Comparison of ENCODE assay signal across 8 mouse cellular contexts in the genomic region with DNA sequence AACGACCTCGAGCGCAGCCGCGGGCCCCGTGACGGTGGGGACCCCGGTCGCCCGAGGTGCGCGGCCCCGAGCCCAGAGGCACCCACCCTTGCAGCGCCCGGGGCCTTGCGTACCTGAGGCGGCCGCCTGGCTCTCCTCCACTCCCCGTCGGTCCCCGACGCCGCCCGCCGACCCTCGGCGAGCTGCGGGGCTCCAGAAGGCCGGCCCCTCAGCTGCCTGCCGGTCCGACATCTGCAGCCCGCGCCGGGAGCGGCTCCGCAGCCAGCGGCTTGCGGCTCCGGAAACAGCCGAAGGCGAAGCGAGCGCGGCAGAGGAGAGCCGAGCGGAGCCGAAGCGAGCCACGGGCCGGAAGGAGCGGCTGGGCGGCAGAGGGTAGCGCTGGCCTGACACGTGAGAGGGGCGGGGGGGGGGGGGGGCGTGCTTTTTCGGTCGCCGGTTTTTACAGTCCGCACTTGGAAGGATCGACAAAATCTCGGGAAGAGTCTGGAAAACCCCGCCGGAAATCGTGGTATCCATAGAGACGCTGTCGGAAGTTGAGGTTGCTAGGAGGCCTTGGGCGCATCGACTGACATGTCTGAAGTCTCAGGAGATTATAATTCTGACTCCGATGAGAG. TPM values are rescaled to one million over a fixed set of nuclear protein-coding genes. Genes with fewer than 3 reads are reported as not detected.
DNase-seq lines count a peak whose midpoint lies in the region; ATAC-seq and TF ChIP-seq lines count a peak whose summit lies in the region.

TSS of gene Tmed8 (minus strand) at position 482 of the 614 bp plus-strand sequence.

- H3K4me1 ChIP-seq in ES-Bruce4 (ENCODE audit: control insufficient read depth, insufficient read depth, low read length): peaks cover 3% of the 10 kb centered on the region
- peaks cover 18% of the 10 kb centered on the region for H3K4me1 ChIP-seq in forebrain, embryonic 15.5 days
- peaks cover 8% of the 10 kb centered on the region for H3K4me1 ChIP-seq in neural tube, embryonic 14.5 days (ENCODE audit: control insufficient read depth, insufficient read depth, low read length)
- H3K4me1 ChIP-seq in testis, adult 2 months (ENCODE audit: control insufficient read depth, insufficient read depth, low read length): peaks cover 4% of the 10 kb centered on the region; the same call in 1 of the 2 replicates

- peak; percentile 66 for DNase-seq in heart, postnatal 25 days (ENCODE audit: low spot score)
- peak; percentile 68 to 86 for DNase-seq in layer of hippocampus, adult 18-20 months (ENCODE audit: low spot score in 2 of 2)
- peak; percentile 69 to 79 for DNase-seq in lung, adult 18-20 months

- no peak within 1 kb of the TSS for H3K27ac ChIP-seq in ES-Bruce4 (ENCODE audit: insufficient read depth, low read length)
- H3K27ac ChIP-seq in forebrain, embryonic 15.5 days (replicated peaks): peak within 1 kb of the TSS; percentile 95
- peak within 1 kb of the TSS; percentile 80 for H3K27ac ChIP-seq in neural tube, embryonic 14.5 days (ENCODE audit: low read depth, low read length)
- H3K27ac ChIP-seq in testis, adult 2 months (ENCODE audit: control insufficient read depth, insufficient read depth, low read depth, low read length): peak within 1 kb of the TSS; percentile 33

- peak; percentile 89 for ATAC-seq in cerebellum, adult (ENCODE audit: insufficient number of reproducible peaks, low FRiP score, low TSS enrichment)
- peak; percentile 98 for ATAC-seq in forebrain, embryonic 15.5 days (replicated peaks)
- ATAC-seq in neural tube, embryonic 14.5 days (ENCODE audit: low read depth): peak; percentile 98

- under 1% methylated on average over 57 of the region's 70 CpGs for WGBS in forebrain, embryonic 15.5 days
- under 1% methylated on average over 60 of the region's 70 CpGs for WGBS in neural tube, embryonic 14.5 days

- H3K4me2 ChIP-seq in forebrain, embryonic 15.5 days (replicated peaks): peak within 1 kb of the TSS; percentile 69
- peak within 1 kb of the TSS; percentile 60 for H3K4me2 ChIP-seq in neural tube, embryonic 14.5 days (ENCODE audit: low read depth, low read length)

- H3K9me3 ChIP-seq in ES-Bruce4 (replicated peaks; ENCODE audit: control insufficient read depth, insufficient read depth, low read length, poor library complexity, severe bottlenecking): no peaks in the 10 kb centered on the region
- H3K9me3 ChIP-seq in forebrain, embryonic 15.5 days: no peaks in the 10 kb centered on the region
- no peaks in the 10 kb centered on the region for H3K9me3 ChIP-seq in neural tube, embryonic 14.5 days (ENCODE audit: control insufficient read depth, low read length)

- H3K36me3 ChIP-seq in ES-Bruce4 (ENCODE audit: control insufficient read depth, insufficient read depth, low read length, poor library complexity, severe bottlenecking): no peaks in the 10 kb centered on the region
- H3K36me3 ChIP-seq in forebrain, embryonic 15.5 days: no peaks in the 10 kb centered on the region
- H3K36me3 ChIP-seq in neural tube, embryonic 14.5 days (ENCODE audit: control insufficient read depth, insufficient read depth, low read length): no peaks in the 10 kb centered on the region
- peaks cover 2% of the 10 kb centered on the region for H3K36me3 ChIP-seq in testis, adult 2 months (ENCODE audit: control insufficient read depth, insufficient read depth, low read length)

- TF ChIP-seq EP300 in ES-Bruce4 (IDR thresholded peaks at IDR 0.05; ENCODE audit: insufficient read depth, low read depth, low read length): no peak

- no peak for TF ChIP-seq CTCF in ES-Bruce4 (IDR thresholded peaks at IDR 0.05; ENCODE audit: low read depth, low read length)
- no peak for TF ChIP-seq CTCF in testis, adult 2 months (IDR thresholded peaks at IDR 0.05; ENCODE audit: control insufficient read depth, insufficient read depth, insufficient replicate concordance, low read depth, low read length)

- H3K27me3 ChIP-seq in ES-Bruce4 (ENCODE audit: control insufficient read depth, insufficient read depth, low read length, poor library complexity, severe bottlenecking): no peaks in the 10 kb centered on the region
- no peaks in the 10 kb centered on the region for H3K27me3 ChIP-seq in forebrain, embryonic 15.5 days
- no peaks in the 10 kb centered on the region for H3K27me3 ChIP-seq in neural tube, embryonic 14.5 days (ENCODE audit: control insufficient read depth, insufficient read depth, low read length)
- H3K27me3 ChIP-seq in testis, adult 2 months (ENCODE audit: control insufficient read depth, insufficient read depth, low read length): no peaks in the 10 kb centered on the region

- intact Hi-C loops in heart, postnatal 25 days (cut with DNase I): no loop called here

- H3K9ac ChIP-seq in ES-Bruce4 (ENCODE audit: low read depth, poor library complexity, severe bottlenecking): peak within 1 kb of the TSS; percentile 95
- H3K9ac ChIP-seq in forebrain, embryonic 15.5 days (replicated peaks): peak within 1 kb of the TSS; percentile 88
- peak within 1 kb of the TSS; percentile 87 for H3K9ac ChIP-seq in neural tube, embryonic 14.5 days (replicated peaks; ENCODE audit: low read depth, low read length)

- H3K4me3 ChIP-seq in ES-Bruce4 (ENCODE audit: low read depth, low read length): peak within 1 kb of the TSS; percentile 92
- peak within 1 kb of the TSS; percentile 81 for H3K4me3 ChIP-seq in forebrain, embryonic 15.5 days
- peak within 1 kb of the TSS; percentile 54 for H3K4me3 ChIP-seq in neural tube, embryonic 14.5 days (ENCODE audit: low read depth, low read length)
- peak within 1 kb of the TSS; percentile 82 for H3K4me3 ChIP-seq in testis, adult 2 months (ENCODE audit: control insufficient read depth, low read depth, low read length)

- no peak for TF ChIP-seq POLR2A in ES-Bruce4 (IDR thresholded peaks at IDR 0.05; ENCODE audit: insufficient read depth, low read length)
- no peak; the same call in 1 of the 2 replicates for TF ChIP-seq POLR2A in testis, adult 2 months (IDR thresholded peaks at IDR 0.05; ENCODE audit: control insufficient read depth, low read depth, low read length)

RNA-seq across cellular contexts. Expression of gene Tmed8, which starts in this region (rescaled TPM):
- 13.0 and 13.4 TPM in 2 replicates for polyA plus RNA-seq in ES-Bruce4 (2011; ENCODE audit: insufficient read depth, insufficient read length, low read depth, missing spikeins)
- polyA plus RNA-seq in forebrain, embryonic 15.5 days (2015; fragmentation: Nextera tagmentation; extraction: Ambion mirVana): 3.6 TPM in 2 replicates
- 1 to 10 TPM; 4.4 to 6.6 TPM for total RNA-seq in heart, postnatal 25 days (2021)
- 10 to 100 TPM; 28.6 to 29.4 TPM for total RNA-seq in layer of hippocampus, adult 18-20 months (2021)
- 6.5 and 8.8 TPM in 2 replicates for polyA plus RNA-seq in neural tube, embryonic 14.5 days (2014; fragmentation: Nextera tagmentation; extraction: Ambion mirVana)
- 2.9 and 3.3 TPM in 2 replicates for polyA plus RNA-seq in testis, adult 2 months (2012; rRNA removed)
